Mouse (Mus musculus): ENCODE measurements around the gene Cradd. TPM values are rescaled to one million over a fixed set of nuclear protein-coding genes. Genes with fewer than 3 reads are reported as not detected.

The Cradd gene
- total and polyA plus RNA-seq, 3 experiments, result 1.9 to 9.0 TPM; not detected in 1

DNA sequence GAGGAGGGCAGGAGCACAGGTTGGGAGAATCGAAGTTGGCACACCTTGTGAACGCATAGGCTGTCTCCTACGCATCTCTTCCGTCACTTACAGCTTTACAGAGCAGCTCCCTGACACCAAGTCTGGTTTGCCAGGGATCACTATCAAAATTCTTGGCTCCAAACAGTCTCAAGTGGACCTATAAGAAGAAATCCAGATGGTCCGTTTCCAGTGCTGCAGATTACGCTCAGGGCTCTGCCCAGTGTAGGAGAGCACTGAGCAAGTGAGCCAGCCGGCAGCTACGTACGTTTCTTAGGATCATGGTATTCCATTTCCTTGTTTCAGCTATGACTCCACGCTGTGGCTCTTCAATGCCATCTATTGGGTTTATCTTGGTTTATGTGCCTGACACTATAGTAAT is 90.9 kb downstream of the Cradd start:
- Histone ChIP-seq H3K27ac (ENCODE audit: control insufficient read depth, low read depth, low read length) (no peak overlapping the region), H3K79me2 (ENCODE audit: control insufficient read depth, insufficient read depth, low read length, poor library complexity) (no peaks in the 10 kb centered on the region), H3K9ac (ENCODE audit: control insufficient read depth, low read depth, low read length, poor library complexity, severe bottlenecking) (no peak overlapping the region), H3K36me3 (ENCODE audit: control insufficient read depth in 1 of 2, insufficient read depth in 2 of 2, low read length in 2 of 2) (no peaks in the 10 kb centered on the region), H3K9me3 (replicated peaks; ENCODE audit: insufficient read depth, low read length) (no peaks in the 10 kb centered on the region), H3K4me1 (ENCODE audit: control insufficient read depth in 1 of 2, insufficient read depth in 2 of 2, low read length in 2 of 2) (no peaks in the 10 kb centered on the region), H3K27me3 (ENCODE audit: control insufficient read depth in 1 of 2, insufficient read depth in 2 of 2, low read length in 2 of 2) (no peaks in the 10 kb centered on the region), H3K4me3 (ENCODE audit: control insufficient read depth in 1 of 2, insufficient read depth in 1 of 2, low read depth in 2 of 2, low read length in 2 of 2) (no peak overlapping the region)
- DNase-seq (ENCODE audit: low read depth, low spot score), result no peak
- no peak for TF ChIP-seq CTCF (IDR thresholded peaks at IDR 0.05 in 2 of 3, conservative IDR thresholded peaks at IDR 0.05 in 1 of 3; ENCODE audit: control insufficient read depth in 1 of 3, insufficient read depth in 1 of 3, low read depth in 2 of 3, low read length in 3 of 3, poor library complexity in 1 of 3, severe bottlenecking in 1 of 3)
- TF ChIP-seq NRF1 (IDR thresholded peaks at IDR 0.05; ENCODE audit: insufficient read depth, low read depth, low read length, poor library complexity, severe bottlenecking), result no peak
- no peak for TF ChIP-seq BHLHE40 (IDR thresholded peaks at IDR 0.05; ENCODE audit: borderline replicate concordance, low read depth, low read length)
- no peak for TF ChIP-seq E2F4 (IDR thresholded peaks at IDR 0.05; ENCODE audit: borderline replicate concordance, low read depth, low read length)
- TF ChIP-seq ZMIZ1 (IDR thresholded peaks at IDR 0.05; ENCODE audit: low read depth, low read length), result no peak
- TF ChIP-seq ETS1 (IDR thresholded peaks at IDR 0.05; ENCODE audit: low read depth, low read length), result no peak
- no peak for TF ChIP-seq MYC (IDR thresholded peaks at IDR 0.05; ENCODE audit: low read depth, low read length)
- TF ChIP-seq ZKSCAN1 (IDR thresholded peaks at IDR 0.05; ENCODE audit: low read depth, low read length), result no peak
- TF ChIP-seq POLR2A (IDR thresholded peaks at IDR 0.05; ENCODE audit: control insufficient read depth in 1 of 2, insufficient read depth in 1 of 2, low read depth in 1 of 2, low read length in 2 of 2, poor library complexity in 1 of 2), result no peak
- no peak for TF ChIP-seq KAT2A (conservative IDR thresholded peaks at IDR 0.05; ENCODE audit: low read depth, low read length)

DNA sequence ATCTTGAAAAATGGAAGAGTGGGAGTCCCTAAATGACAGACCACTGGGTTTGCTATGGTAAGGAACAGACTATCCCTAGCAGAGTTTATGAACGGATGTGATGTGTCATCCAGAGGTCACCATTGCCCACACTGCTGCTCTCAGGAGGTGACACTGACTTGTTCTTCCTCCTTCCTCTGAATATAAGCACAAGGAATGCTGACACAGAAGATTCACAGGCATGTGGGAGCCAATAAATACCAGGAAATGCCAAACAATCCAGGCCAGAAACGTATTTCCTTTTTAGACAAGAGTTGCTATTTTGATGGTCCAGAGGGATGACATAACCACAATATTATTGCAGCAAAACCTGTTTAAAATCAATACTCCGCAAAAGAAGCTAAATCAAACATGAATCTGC is 91.4 kb downstream of the Cradd start:
- Histone ChIP-seq H3K36me3 (ENCODE audit: control insufficient read depth in 1 of 2, insufficient read depth in 2 of 2, low read length in 2 of 2) (no peaks in the 10 kb centered on the region), H3K27me3 (ENCODE audit: control insufficient read depth in 1 of 2, insufficient read depth in 2 of 2, low read length in 2 of 2) (no peaks in the 10 kb centered on the region), H3K4me3 (ENCODE audit: control insufficient read depth in 1 of 2, insufficient read depth in 1 of 2, low read depth in 2 of 2, low read length in 2 of 2) (no peak overlapping the region), H3K4me1 (ENCODE audit: control insufficient read depth in 1 of 2, insufficient read depth in 2 of 2, low read length in 2 of 2) (no peaks in the 10 kb centered on the region), H3K79me2 (ENCODE audit: control insufficient read depth, insufficient read depth, low read length, poor library complexity) (no peaks in the 10 kb centered on the region), H3K9ac (ENCODE audit: control insufficient read depth, low read depth, low read length, poor library complexity, severe bottlenecking) (no peak overlapping the region), H3K27ac (ENCODE audit: control insufficient read depth, low read depth, low read length) (no peak overlapping the region), H3K9me3 (replicated peaks; ENCODE audit: insufficient read depth, low read length) (no peaks in the 10 kb centered on the region)
- DNase-seq (ENCODE audit: low read depth, low spot score), result no peak
- TF ChIP-seq JUND (IDR thresholded peaks at IDR 0.05; ENCODE audit: low read depth, low read length) (no peak), USF1 (IDR thresholded peaks at IDR 0.05; ENCODE audit: low read depth, low read length) (no peak), TCF12 (IDR thresholded peaks at IDR 0.05; ENCODE audit: low read depth, low read length) (no peak), TAL1 (IDR thresholded peaks at IDR 0.05; ENCODE audit: low read length) (no peak), SIN3A (IDR thresholded peaks at IDR 0.05; ENCODE audit: low read length) (no peak), MYC (IDR thresholded peaks at IDR 0.05; ENCODE audit: low read depth, low read length) (no peak), POLR2AphosphoS5 (IDR thresholded peaks at IDR 0.05; ENCODE audit: borderline replicate concordance, low read depth, low read length) (no peak), KAT2A (conservative IDR thresholded peaks at IDR 0.05; ENCODE audit: low read depth, low read length) (no peak), ZC3H11A (IDR thresholded peaks at IDR 0.05; ENCODE audit: low read depth, low read length) (no peak), MAZ (IDR thresholded peaks at IDR 0.05; ENCODE audit: low read depth, low read length) (no peak), NRF1 (IDR thresholded peaks at IDR 0.05; ENCODE audit: insufficient read depth, low read depth, low read length, poor library complexity, severe bottlenecking) (no peak), RCOR1 (IDR thresholded peaks at IDR 0.05; ENCODE audit: low read depth, low read length) (no peak), EP300 (IDR thresholded peaks at IDR 0.05; ENCODE audit: low read depth in 1 of 2, low read length in 2 of 2) (no peak)
